Mouse (Mus musculus) liver, embryonic 12.5 days (tissue): ENCODE measurements at regions not wholly inside any gene's neighbourhood (a gene's known extent, or its start where the extent isn't known, plus 50 kb on each side); places are given as distances from the start of the nearest gene placed in this dataset.

ENCODE experiments used
- ATAC-seq: fragments of 200-750 bp; cut with Nextera tagmentation; 2 replicates; pipeline ENCODE4 v1.8.0; 2017; ENCODE audit warnings: moderate number of reproducible peaks, mild to moderate bottlenecking, moderate library complexity
- H3K27ac ChIP-seq: fragments of 300-500 bp; sonication (generic); 2 replicates; pipeline ENCODE4 v1.5.1; 2016; ENCODE audit warnings: mild to moderate bottlenecking
- H3K27me3 ChIP-seq: fragments of 300-500 bp; sonication (generic); replicated peaks from 2 replicates; pipeline ENCODE4 v1.6.1; 2016; ENCODE audit warnings: mild to moderate bottlenecking, moderate library complexity
- H3K36me3 ChIP-seq: fragments of 300-500 bp; sonication (generic); 2 replicates; pipeline ENCODE4 v1.6.1; 2016; ENCODE audit warnings: mild to moderate bottlenecking, moderate library complexity
- H3K4me1 ChIP-seq: fragments of 300-500 bp; sonication (generic); 2 replicates; pipeline ENCODE4 v1.6.1; 2016
- H3K4me2 ChIP-seq: fragments of 300-500 bp; sonication (generic); 2 replicates; pipeline ENCODE4 v1.6.1; 2016; ENCODE audit warnings: mild to moderate bottlenecking, moderate library complexity
- H3K4me3 ChIP-seq: fragments of 300-500 bp; sonication (generic); 2 replicates; pipeline ENCODE4 v1.5.1; 2016; ENCODE audit warnings: mild to moderate bottlenecking, moderate library complexity
- H3K9ac ChIP-seq: fragments of 300-500 bp; sonication (generic); 2 replicates; pipeline ENCODE4 v1.6.1; 2016; ENCODE audit warnings: mild to moderate bottlenecking, moderate library complexity
- H3K9me3 ChIP-seq: fragments of 300-500 bp; sonication (generic); replicated peaks from 2 replicates; pipeline ENCODE4 v1.6.1; 2016; ENCODE audit warnings: mild to moderate bottlenecking, moderate library complexity
- WGBS: fragments of 180-500 bp; shearing (Covaris S2); methylation state at CpG from one replicate; pipeline ENCODE4 v1.1.7; 2016; ENCODE audit not compliant: insufficient replicate concordance; 5-methylcytosine and 5-hydroxymethylcytosine counted together

DNA sequence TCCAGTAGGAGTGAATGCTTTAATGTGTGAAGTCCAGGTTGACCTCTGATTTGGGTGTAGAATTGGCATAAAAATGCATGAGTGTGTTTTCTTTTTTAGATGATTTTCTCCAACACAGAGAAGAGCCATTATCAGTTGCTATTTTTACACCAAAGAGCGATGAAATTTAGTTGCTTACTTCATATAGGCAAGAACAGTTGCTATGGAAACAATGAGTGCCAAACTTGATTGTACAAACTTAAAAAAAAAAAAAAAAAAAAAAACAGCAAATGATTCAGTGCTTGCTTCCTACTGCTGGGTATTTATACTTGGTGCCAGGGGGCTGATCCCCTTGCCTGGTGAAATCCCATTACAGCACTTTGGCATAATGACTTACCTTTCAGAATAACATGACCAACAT, 268.0 kb downstream of the Sec23a start:
- no peak overlapping the region for H3K4me3 ChIP-seq
- H3K36me3 ChIP-seq = no peaks in the 10 kb centered on the region
- no peak for ATAC-seq
- H3K27me3 ChIP-seq = no peaks in the 10 kb centered on the region
- 62% methylated on average over 1 of the region's 1 CpGs for WGBS
- H3K9me3 ChIP-seq = no peaks in the 10 kb centered on the region
- no peak overlapping the region for H3K9ac ChIP-seq
- H3K4me2 ChIP-seq = no peak overlapping the region
- no peaks in the 10 kb centered on the region for H3K4me1 ChIP-seq
- H3K27ac ChIP-seq = no peak overlapping the region

DNA sequence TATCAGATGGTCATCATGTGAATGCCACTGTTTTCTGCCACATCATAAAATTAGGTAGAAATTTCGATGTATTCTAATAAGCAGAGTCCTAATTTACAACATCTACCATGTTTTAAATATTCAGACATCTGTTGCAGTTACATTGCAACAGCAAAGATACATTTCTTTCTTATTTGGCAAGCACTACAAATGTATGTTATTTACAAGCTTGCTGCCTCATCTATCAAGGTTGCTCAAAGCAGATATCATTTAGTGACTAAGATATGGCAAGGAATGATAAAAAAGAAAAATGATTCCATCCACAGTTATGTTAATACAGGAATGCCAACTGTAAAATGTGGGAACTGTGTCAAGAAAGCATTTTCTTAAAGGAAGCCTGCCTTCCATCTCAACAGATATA, 283.7 kb downstream of the Sec23a start:
- H3K4me2 ChIP-seq = no peak overlapping the region
- no peak overlapping the region for H3K27ac ChIP-seq
- H3K4me3 ChIP-seq = no peak overlapping the region
- 32% methylated on average over 1 of the region's 1 CpGs for WGBS
- no peak overlapping the region for H3K9ac ChIP-seq
- no peaks in the 10 kb centered on the region for H3K27me3 ChIP-seq
- H3K36me3 ChIP-seq = no peaks in the 10 kb centered on the region
- ATAC-seq = no peak
- H3K4me1 ChIP-seq = no peaks in the 10 kb centered on the region
- no peaks in the 10 kb centered on the region for H3K9me3 ChIP-seq

DNA sequence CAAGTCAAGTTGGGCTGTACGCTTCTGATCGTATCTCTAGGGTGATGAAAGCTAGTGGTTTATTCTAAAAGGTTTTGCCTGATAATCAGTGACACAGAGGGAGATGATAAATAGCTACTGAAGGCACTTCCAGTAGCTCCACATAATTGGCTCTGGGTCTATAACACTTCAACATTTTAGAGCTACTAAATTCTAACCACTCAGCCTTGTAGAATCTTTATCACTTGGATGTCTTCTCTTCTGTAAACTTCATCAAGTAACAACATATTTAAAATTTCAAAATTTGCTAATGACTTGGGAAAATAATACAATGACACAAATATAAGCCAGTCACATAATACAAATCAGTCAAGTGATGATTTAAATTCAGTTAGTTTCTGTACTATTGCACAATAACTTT, 284.3 kb downstream of the Sec23a start:
- 71% methylated on average over 2 of the region's 2 CpGs for WGBS

DNA sequence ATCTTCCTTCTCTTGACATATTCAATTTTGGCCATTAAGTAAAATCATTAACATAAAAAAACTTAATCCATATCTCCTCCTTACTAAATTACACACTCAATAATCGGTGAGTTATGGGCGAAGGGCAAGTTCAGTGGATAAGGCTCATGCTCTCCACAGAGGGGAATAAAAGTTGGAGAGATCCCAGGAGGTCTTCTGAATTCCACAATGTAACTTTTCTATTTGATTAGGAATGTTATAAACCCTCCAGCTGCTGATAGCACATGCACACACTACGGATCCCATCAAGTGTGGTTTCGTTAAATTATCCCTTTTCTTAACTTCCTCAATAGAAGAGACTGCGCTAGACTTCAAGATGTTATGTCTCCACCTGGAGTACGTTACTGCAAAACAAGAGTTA, 293.9 kb downstream of the Sec23a start:
- H3K4me1 ChIP-seq = no peaks in the 10 kb centered on the region
- H3K27ac ChIP-seq = no peak overlapping the region
- 75% methylated on average over 6 of the region's 6 CpGs for WGBS
- H3K9me3 ChIP-seq = no peaks in the 10 kb centered on the region
- no peak overlapping the region for H3K4me2 ChIP-seq
- no peak overlapping the region for H3K4me3 ChIP-seq
- no peak for ATAC-seq
- H3K27me3 ChIP-seq = no peaks in the 10 kb centered on the region
- no peak overlapping the region for H3K9ac ChIP-seq
- H3K36me3 ChIP-seq = no peaks in the 10 kb centered on the region

More for the DNA sequence above, 284.3 kb downstream of the Sec23a start:
- ATAC-seq = no peak
- H3K27me3 ChIP-seq = no peaks in the 10 kb centered on the region
- no peak overlapping the region for H3K4me2 ChIP-seq
- H3K36me3 ChIP-seq = no peaks in the 10 kb centered on the region
- no peak overlapping the region for H3K27ac ChIP-seq
- H3K4me3 ChIP-seq = no peak overlapping the region
- H3K4me1 ChIP-seq = no peaks in the 10 kb centered on the region
- no peaks in the 10 kb centered on the region for H3K9me3 ChIP-seq
- no peak overlapping the region for H3K9ac ChIP-seq

DNA sequence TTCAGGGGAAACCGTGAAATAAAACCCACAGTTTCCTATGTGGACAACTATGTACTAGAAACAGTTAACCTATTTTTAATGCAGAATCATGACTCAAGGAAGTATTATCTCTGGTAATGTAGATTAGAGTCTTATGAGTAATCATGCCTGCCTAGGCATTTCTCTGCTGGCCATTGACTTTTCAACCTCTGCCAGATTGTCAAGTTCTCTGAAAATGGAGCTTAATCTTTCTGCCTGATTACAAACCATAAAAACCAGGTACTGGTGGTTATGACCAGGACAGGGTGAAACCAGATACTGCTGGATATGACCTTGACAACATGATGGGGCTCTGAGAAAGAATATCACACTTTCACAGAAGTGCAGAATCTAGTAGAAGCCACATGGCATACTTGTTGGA, 297.6 kb downstream of the Sec23a start:
- H3K27me3 ChIP-seq = no peaks in the 10 kb centered on the region
- WGBS = 44% methylated on average over 1 of the region's 1 CpGs
- no peaks in the 10 kb centered on the region for H3K36me3 ChIP-seq
- no peak overlapping the region for H3K9ac ChIP-seq
- H3K4me3 ChIP-seq = no peak overlapping the region
- no peak for ATAC-seq
- no peak overlapping the region for H3K27ac ChIP-seq
- H3K9me3 ChIP-seq = no peaks in the 10 kb centered on the region
- H3K4me2 ChIP-seq = no peak overlapping the region
- H3K4me1 ChIP-seq = no peaks in the 10 kb centered on the region

DNA sequence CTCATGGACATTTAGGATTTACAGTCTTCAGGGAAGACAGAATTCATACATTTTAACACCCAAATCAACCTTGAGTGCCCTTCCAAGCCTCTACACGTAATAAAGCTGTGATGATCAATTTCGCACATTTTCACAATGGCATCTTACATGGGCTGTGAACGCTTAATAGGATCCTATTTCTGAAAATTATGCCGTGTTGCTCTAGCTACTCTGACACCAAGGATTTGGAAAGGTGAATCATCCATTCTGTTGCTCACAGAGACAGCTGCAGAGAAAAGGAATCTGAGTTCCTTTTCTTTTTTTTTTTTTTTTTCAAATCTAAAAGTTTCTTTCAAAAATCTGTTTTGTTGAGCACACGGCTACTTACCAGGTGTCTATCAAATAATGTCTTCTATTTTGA, 316.1 kb downstream of the Sec23a start:
- ATAC-seq = no peak
- Histone ChIP-seq H3K4me1 (no peaks in the 10 kb centered on the region), H3K4me3 (no peak overlapping the region), H3K9me3 (no peaks in the 10 kb centered on the region), H3K27ac (no peak overlapping the region), H3K9ac (no peak overlapping the region), H3K4me2 (no peak overlapping the region), H3K36me3 (no peaks in the 10 kb centered on the region), H3K27me3 (no peaks in the 10 kb centered on the region)
- WGBS = 71% methylated on average over 5 of the region's 5 CpGs

DNA sequence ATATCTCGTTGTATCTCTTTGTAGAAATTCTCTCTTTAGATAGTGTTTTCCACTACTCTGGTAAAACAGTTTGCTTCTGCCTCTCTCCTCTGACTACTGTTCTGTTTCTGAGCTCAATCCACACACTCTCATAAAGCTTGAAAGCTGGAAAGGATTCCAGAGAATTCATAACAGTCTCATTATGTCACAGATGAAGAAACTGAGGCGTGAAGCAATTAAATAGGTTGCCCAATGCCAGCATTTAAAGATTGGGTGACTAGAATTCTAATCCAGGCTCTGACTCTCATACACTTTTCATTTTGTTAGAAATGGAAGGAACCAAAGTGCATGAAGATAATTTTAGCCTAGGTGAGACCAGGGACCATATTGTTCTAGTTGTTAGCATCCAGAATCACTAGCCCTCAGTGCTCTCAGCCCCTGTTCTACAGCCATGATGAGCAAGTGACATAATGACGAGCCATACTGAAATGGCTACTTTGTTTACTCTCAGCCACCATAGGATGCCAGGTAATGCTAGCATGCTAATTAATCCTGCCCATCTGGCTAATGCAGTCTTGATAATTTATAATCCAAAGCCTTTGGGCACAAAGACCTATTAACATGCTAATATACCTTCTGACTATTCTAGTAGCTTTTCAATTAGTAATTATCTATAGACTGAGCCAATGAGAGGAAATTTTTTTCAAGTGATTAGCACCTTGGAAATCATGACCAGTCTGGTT, 341.7 kb downstream of the Sec23a start:
- H3K27ac ChIP-seq = no peak overlapping the region
- no peaks in the 10 kb centered on the region for H3K9me3 ChIP-seq
- ATAC-seq = no peak
- H3K4me3 ChIP-seq = no peak overlapping the region
- H3K4me1 ChIP-seq = no peaks in the 10 kb centered on the region
- H3K36me3 ChIP-seq = no peaks in the 10 kb centered on the region
- WGBS = 59% methylated on average over 3 of the region's 3 CpGs
- no peak overlapping the region for H3K4me2 ChIP-seq
- H3K9ac ChIP-seq = no peak overlapping the region
- no peaks in the 10 kb centered on the region for H3K27me3 ChIP-seq

DNA sequence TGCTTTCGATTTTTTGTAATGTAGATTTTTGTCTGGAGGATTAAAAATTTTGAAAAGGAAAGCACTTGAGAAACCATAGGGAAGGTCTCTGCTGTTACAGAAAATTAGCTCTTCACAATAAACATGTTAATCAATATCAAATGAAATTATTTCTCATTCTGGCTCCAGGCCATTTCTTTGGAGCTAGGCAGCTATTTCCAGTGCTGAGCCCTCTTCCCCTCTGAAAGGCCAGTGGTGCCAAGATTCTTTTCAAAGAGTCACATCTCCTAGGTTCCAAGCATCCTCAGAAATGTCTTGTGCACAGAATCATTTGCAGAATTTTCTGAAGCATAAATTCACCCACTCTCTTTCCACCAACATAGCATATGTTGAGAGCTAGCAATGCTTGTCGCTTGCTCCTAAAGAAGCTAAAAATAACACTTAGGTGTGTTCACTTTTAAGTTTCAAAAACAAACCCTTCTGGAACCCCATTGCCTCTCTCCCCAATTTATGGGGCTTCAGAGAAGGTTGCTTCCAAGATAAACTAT, 357.2 kb downstream of the Sec23a start:
- H3K4me1 ChIP-seq = no peaks in the 10 kb centered on the region

DNA sequence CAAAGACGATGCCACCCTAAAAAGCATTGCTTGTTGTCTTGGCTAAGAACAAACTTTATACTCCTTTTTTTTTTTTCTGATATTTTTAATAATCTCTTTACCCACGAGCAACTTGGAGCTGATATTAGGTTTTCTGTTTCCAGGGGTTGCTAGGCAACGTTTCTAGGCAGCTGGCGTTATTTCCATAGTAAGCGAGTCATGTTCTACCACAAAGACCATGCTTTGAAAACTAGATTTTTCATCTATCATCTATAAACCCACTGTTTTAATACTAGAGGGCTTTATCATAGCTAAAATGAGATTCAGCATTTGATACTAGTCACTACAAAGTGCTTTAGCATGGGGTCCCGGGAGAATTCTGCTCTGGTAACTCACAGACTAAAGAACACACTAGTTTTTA, 358.1 kb downstream of the Sec23a start:
- H3K9ac ChIP-seq = no peak overlapping the region
- H3K27ac ChIP-seq = no peak overlapping the region
- H3K4me2 ChIP-seq = no peak overlapping the region
- WGBS = 62% methylated on average over 6 of the region's 6 CpGs
- no peak for ATAC-seq
- no peaks in the 10 kb centered on the region for H3K9me3 ChIP-seq
- H3K4me1 ChIP-seq = no peaks in the 10 kb centered on the region
- no peaks in the 10 kb centered on the region for H3K27me3 ChIP-seq
- no peak overlapping the region for H3K4me3 ChIP-seq
- no peaks in the 10 kb centered on the region for H3K36me3 ChIP-seq

More for the DNA sequence above, 357.2 kb downstream of the Sec23a start:
- no peak overlapping the region for H3K4me3 ChIP-seq
- no peaks in the 10 kb centered on the region for H3K9me3 ChIP-seq
- no peaks in the 10 kb centered on the region for H3K36me3 ChIP-seq
- H3K27ac ChIP-seq = no peak overlapping the region
- H3K9ac ChIP-seq = no peak overlapping the region
- 70% methylated on average over 2 of the region's 2 CpGs for WGBS
- no peak overlapping the region for H3K4me2 ChIP-seq
- no peaks in the 10 kb centered on the region for H3K27me3 ChIP-seq
- no peak for ATAC-seq

DNA sequence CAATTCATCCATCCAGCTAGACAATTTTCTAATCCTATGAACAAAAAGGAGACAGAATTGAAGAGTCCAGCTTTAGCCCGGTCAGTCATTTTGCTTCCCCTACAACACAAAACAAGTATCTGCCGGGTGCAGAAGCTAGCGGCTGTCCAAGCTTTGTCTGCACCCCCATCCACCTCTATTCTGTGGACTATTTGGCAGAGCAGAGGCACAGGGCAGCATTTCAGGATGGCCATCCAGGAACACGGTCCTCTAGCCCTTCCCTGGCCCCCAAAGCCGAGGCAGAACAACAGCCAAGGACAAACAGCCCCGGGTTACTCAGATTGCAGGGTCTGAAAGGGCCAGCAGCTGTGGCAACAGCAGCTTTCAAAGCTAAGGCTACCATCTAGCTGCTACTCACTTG, 358.6 kb downstream of the Sec23a start:
- Histone ChIP-seq H3K36me3 (no peaks in the 10 kb centered on the region), H3K27ac (no peak overlapping the region), H3K4me2 (no peak overlapping the region), H3K4me1 (no peaks in the 10 kb centered on the region), H3K9me3 (no peaks in the 10 kb centered on the region), H3K27me3 (no peaks in the 10 kb centered on the region), H3K4me3 (no peak overlapping the region), H3K9ac (no peak overlapping the region)
- no peak for ATAC-seq
- WGBS = 67% methylated on average over 6 of the region's 6 CpGs

DNA sequence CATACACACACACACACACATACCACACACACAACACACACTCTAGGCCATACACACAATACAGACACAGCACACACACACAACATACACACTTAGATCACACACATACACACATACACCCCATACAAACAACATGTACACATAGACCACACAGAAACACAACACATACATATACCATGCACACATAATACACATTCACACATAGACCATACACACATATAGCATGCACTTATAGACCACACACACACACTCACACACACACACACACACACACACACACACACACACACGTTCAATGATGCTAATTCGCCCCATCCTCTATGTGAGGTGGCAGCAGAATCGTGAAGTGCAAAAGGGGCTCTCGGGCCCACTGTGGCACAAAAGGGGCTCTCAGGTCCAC, 359.1 kb downstream of the Sec23a start:
- Histone ChIP-seq H3K27me3 (no peaks in the 10 kb centered on the region), H3K27ac (no peak overlapping the region), H3K9me3 (no peaks in the 10 kb centered on the region), H3K4me1 (no peaks in the 10 kb centered on the region), H3K4me2 (no peak overlapping the region), H3K36me3 (no peaks in the 10 kb centered on the region), H3K9ac (no peak overlapping the region), H3K4me3 (no peak overlapping the region)
- no peak for ATAC-seq
- WGBS = 83% methylated on average over 4 of the region's 4 CpGs

DNA sequence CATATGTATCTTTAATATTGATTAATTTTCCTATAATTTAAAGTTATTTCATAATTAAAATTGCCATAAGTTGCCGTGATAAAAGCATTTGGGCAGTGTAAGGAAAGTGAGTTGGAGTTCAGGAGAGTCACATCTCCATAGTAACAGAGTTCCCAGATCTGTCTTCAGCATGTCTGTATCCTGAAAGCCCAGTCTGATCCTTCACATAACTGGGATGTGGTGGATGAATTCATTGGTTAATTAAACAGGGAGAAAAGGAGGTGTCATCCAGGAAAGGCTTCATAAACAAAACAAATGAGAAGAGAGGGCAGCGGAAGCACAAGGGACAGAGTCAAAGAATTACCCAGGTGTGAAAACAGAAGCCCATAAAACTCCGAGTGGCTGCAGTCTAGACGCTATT, 363.5 kb downstream of the Sec23a start:
- Histone ChIP-seq H3K36me3 (no peaks in the 10 kb centered on the region), H3K4me2 (no peak overlapping the region), H3K27me3 (no peaks in the 10 kb centered on the region), H3K4me3 (no peak overlapping the region), H3K9me3 (no peaks in the 10 kb centered on the region), H3K27ac (no peak overlapping the region), H3K9ac (no peak overlapping the region), H3K4me1 (no peaks in the 10 kb centered on the region)
- WGBS = 49% methylated on average over 4 of the region's 4 CpGs
- no peak for ATAC-seq

DNA sequence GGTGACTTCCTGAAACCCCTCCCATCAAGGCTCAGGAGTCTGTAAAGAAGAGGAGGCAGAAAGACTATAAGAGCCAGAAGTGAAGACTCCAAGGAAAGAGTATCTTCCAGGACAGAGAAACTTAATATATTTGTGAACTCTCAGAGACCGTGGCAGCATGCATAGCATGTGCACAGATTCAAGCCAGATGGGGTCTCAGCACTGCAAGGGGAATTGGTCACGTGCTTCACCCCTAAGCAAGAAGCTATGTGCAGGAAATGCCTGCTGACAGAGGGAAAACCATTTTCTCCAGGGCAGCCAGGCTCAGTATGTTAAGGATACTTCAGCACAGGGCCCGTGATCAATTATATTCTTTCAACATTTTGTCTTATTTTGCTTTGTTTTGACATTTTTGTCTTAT, 368.0 kb downstream of the Sec23a start:
- no peaks in the 10 kb centered on the region for H3K9me3 ChIP-seq

More for the DNA sequence above, 368.0 kb downstream of the Sec23a start:
- Histone ChIP-seq H3K4me2 (no peak overlapping the region), H3K27ac (no peak overlapping the region), H3K36me3 (no peaks in the 10 kb centered on the region), H3K4me3 (no peak overlapping the region), H3K9ac (no peak overlapping the region), H3K4me1 (no peaks in the 10 kb centered on the region), H3K27me3 (no peaks in the 10 kb centered on the region)
- no peak for ATAC-seq
- 53% methylated on average over 3 of the region's 3 CpGs for WGBS
